8 mouse cellular contexts compared by ENCODE assay signal in the genomic region with DNA sequence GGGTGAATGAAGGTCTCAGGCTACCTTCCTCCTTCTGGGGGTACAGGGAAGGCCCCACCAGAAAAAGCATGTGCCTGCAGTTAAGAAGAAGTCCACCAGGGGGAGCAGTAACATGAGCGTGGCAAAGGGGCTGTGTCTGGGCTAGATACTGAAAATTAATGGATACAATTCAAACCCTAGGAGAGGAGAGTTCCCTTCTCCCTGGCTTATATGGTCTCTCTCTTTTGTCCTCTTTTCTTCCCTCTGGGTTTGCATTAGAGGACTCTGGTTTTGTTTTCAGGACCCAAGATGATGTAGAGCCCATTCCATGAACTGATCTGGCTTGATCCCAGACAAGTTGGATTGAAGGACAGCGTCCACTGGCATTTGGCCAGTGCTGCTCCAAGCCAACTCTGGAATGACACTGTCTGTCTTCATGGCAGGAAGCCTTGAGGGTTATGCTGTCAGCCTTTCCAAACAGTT.
A peak's percentile ranks its signal among the peaks of the same experiment; 100 is the strongest.
DNase-seq lines count a peak whose midpoint lies in the region; ATAC-seq and TF ChIP-seq lines count a peak whose summit lies in the region.

No protein-coding gene starts in this region.

- no peaks in the 10 kb centered on the region for H3K27me3 ChIP-seq in liver, embryonic 12.5 days (replicated peaks)
- no peaks in the 10 kb centered on the region for H3K27me3 ChIP-seq in liver, embryonic 14.5 days (ENCODE audit: control insufficient read depth, insufficient read depth, low read length)

- no peak for ATAC-seq in liver, embryonic 12.5 days
- no peak for ATAC-seq in liver, embryonic 14.5 days (ENCODE audit: insufficient read depth)

- no peaks in the 10 kb centered on the region for H3K36me3 ChIP-seq in liver, embryonic 12.5 days
- no peaks in the 10 kb centered on the region for H3K36me3 ChIP-seq in liver, embryonic 14.5 days (replicated peaks; ENCODE audit: control insufficient read depth, insufficient read depth, low read depth)

- peak; percentile 40 for DNase-seq in liver
- DNase-seq in cerebellum, adult 18-20 months: peak; percentile 74 to 80
- peak; percentile 45 to 67 for DNase-seq in frontal cortex, postnatal 25 days (ENCODE audit: low spot score in 2 of 2)
- DNase-seq in kidney, adult 9 months: peak; percentile 41
- DNase-seq in liver, embryonic 14.5 days (ENCODE audit: low read depth in 3 of 3, low spot score in 3 of 3): no peak
- DNase-seq in ovary, adult 18-20 months (ENCODE audit: low spot score): peak; percentile 8
- DNase-seq in thymus, postnatal 14 days: peak; percentile 74

- TF ChIP-seq EP300 in liver, embryonic 14.5 days (IDR thresholded peaks at IDR 0.05; ENCODE audit: low read depth): no peak

- H3K9me3 ChIP-seq in liver, embryonic 12.5 days (replicated peaks): no peaks in the 10 kb centered on the region
- H3K9me3 ChIP-seq in liver, embryonic 14.5 days (ENCODE audit: control insufficient read depth, low read length): no peaks in the 10 kb centered on the region

- no peak overlapping the region for H3K4me3 ChIP-seq in liver, embryonic 12.5 days
- H3K4me3 ChIP-seq in liver, embryonic 14.5 days (ENCODE audit: insufficient read depth in 1 of 2, low read depth in 2 of 2, low read length in 2 of 2): no peak overlapping the region

- H3K4me2 ChIP-seq in liver, embryonic 12.5 days: no peak overlapping the region
- H3K4me2 ChIP-seq in liver, embryonic 14.5 days (ENCODE audit: low read depth): no peak overlapping the region

- peak; percentile 78 for TF ChIP-seq CTCF in liver, embryonic 14.5 days (IDR thresholded peaks at IDR 0.05; ENCODE audit: low read depth)

- 41% methylated on average over 2 of the region's 2 CpGs for WGBS in liver, embryonic 12.5 days (ENCODE audit: insufficient replicate concordance)
- 38% methylated on average over 2 of the region's 2 CpGs for WGBS in liver, embryonic 14.5 days (ENCODE audit: insufficient replicate concordance)

- H3K4me1 ChIP-seq in liver, embryonic 12.5 days: no peaks in the 10 kb centered on the region
- no peaks in the 10 kb centered on the region for H3K4me1 ChIP-seq in liver, embryonic 14.5 days (replicated peaks; ENCODE audit: control insufficient read depth in 2 of 2, insufficient read depth in 2 of 2, low read length in 1 of 2)

- no peak overlapping the region for H3K9ac ChIP-seq in liver, embryonic 12.5 days
- H3K9ac ChIP-seq in liver, embryonic 14.5 days (replicated peaks): no peak overlapping the region

- H3K27ac ChIP-seq in liver, embryonic 12.5 days: no peak overlapping the region
- H3K27ac ChIP-seq in liver, embryonic 14.5 days: no peak overlapping the region

Comparison
In these comparisons a context has a peak if more than half of its experiments do, and no peak if none do; other contexts are left out.
1. DNase-seq: peak in liver (single experiment), cerebellum, adult 18-20 months (2 of 2), frontal cortex, postnatal 25 days (2 of 2), kidney, adult 9 months (single experiment), ovary, adult 18-20 months (single experiment) and thymus, postnatal 14 days (single experiment); none in liver, embryonic 14.5 days (0 of 3).